Comparison of ENCODE assay signal across 12 mouse cellular contexts in the genomic region with DNA sequence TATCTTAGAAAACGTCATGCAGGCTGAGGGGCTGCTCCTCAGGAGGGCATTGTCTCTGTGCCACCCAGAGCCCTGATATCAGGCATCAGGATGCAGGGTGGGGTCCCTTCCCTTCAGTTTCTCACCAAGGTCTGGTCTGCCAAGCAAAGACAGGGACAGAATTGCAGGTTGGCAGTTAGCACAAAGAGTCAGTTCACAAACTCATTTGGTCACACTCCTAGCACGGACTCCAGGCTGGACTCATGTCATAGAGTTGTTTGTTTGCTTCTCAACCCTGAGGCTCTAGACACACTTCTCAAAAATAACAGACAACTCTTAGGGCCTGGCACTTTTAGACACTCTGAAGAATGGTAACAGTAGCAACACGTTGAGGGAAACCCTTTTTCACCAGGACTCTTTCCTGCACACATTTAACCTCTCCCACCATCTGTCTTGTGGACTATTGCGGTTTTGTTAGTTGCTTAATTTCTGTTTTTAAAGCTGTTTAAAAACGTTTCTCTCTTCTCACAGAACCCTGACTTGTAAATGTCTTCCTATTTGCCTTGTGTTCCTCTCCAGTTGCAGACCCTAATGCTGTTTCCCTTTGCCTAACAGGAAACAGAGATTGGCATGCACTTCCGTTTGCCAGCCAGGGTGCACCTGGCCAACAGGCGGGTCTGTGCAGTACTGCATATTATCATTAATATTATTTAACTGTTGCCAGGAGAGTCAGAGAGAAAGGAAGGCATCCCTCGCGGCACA.
DNase-seq lines count a peak whose midpoint lies in the region; ATAC-seq lines count a peak whose summit lies in the region.
"Had no signal": no experiment of that assay in that cellular context is flagged by ENCODE, and none has a peak within 500 bp of the region (broad histone marks: within the 10 kb centered on the region; RNA-seq: fewer than 3 reads in every experiment).

No protein-coding gene starts in this region.

- ATAC-seq in liver, embryonic 12.5 days, result no peak
- ATAC-seq in activated CD4-positive, CD25-positive, alpha-beta regulatory T cell, adult 4 months, result peak; percentile 53
- peak; percentile 57 to 71 for ATAC-seq in hematopoietic stem cell, adult 5-6 weeks (replicated peaks in 1 of 2; ENCODE audit: insufficient read depth in 1 of 2, low FRiP score in 2 of 2, low TSS enrichment in 1 of 2, low read depth in 1 of 2, poor library complexity in 2 of 2, severe bottlenecking in 2 of 2)

- H3K4me2 ChIP-seq in liver, embryonic 12.5 days, result no peak overlapping the region
- H3K4me2 ChIP-seq: embryonic facial prominence, embryonic 15.5 days; lung, embryonic 14.5 days had no signal

- no peak for DNase-seq in liver
- DNase-seq in thymus, postnatal 14 days, result peak; percentile 54
- DNase-seq in adipocyte (ENCODE audit: low spot score), result no peak
- DNase-seq in cerebellum, adult 11-12 months, result no peak
- DNase-seq: heart, adult 18-20 months; lung, embryonic 14.5 days had no signal

- no peaks in the 10 kb centered on the region for H3K27me3 ChIP-seq in liver, embryonic 12.5 days (replicated peaks)
- H3K27me3 ChIP-seq: embryonic facial prominence, embryonic 15.5 days had no signal

- no peak overlapping the region for H3K4me3 ChIP-seq in liver, embryonic 12.5 days
- H3K4me3 ChIP-seq: embryonic facial prominence, embryonic 15.5 days had no signal

- WGBS in liver, embryonic 12.5 days (ENCODE audit: insufficient replicate concordance), result 41% methylated on average over 9 of the region's 9 CpGs

- no peaks in the 10 kb centered on the region for H3K36me3 ChIP-seq in liver, embryonic 12.5 days
- H3K36me3 ChIP-seq: embryonic facial prominence, embryonic 15.5 days; G1E had no signal

- no peak overlapping the region for H3K9ac ChIP-seq in liver, embryonic 12.5 days
- H3K9ac ChIP-seq: embryonic facial prominence, embryonic 15.5 days; lung, embryonic 14.5 days had no signal

- peak overlapping the region; percentile 60 for H3K27ac ChIP-seq in liver, embryonic 12.5 days
- H3K27ac ChIP-seq: embryonic facial prominence, embryonic 15.5 days; kidney, postnatal 0 days had no signal

- H3K4me1 ChIP-seq in liver, embryonic 12.5 days, result peaks cover 41% of the 10 kb centered on the region

- H3K9me3 ChIP-seq in liver, embryonic 12.5 days (replicated peaks), result no peaks in the 10 kb centered on the region
- H3K9me3 ChIP-seq: embryonic facial prominence, embryonic 15.5 days had no signal
